Mouse (Mus musculus) adrenal gland, postnatal 4 days (tissue): ENCODE results near the gene Lsp1. TPM values are rescaled to one million over a fixed set of nuclear protein-coding genes. Genes with fewer than 3 reads are reported as not detected.

ENCODE experiments used
- DNase-seq, 2 experiments: peaks; one replicate each; pipeline ENCODE4 v3.0.0; 2021 to 2022; ENCODE audit warnings: low spot score in 2 of 2, mixed read lengths in 2 of 2
- total RNA-seq, 2 experiments: library from RNA; stranded (reverse); gene quantifications; 2 replicates each; pipeline ENCODE4 v1.2.3; 2021

The Lsp1 gene
- total RNA-seq, 2 experiments from 2014 or later, result 25.1 to 43.0 TPM

GRCm38 (mm10) chr7:142499010-142499721 lies 38.6 kb downstream of the Lsp1 start:
- no peak for DNase-seq

GRCm38 (mm10) chr7:142500032-142500431 lies 39.4 kb downstream of the Lsp1 start:
- no peak for DNase-seq

GRCm38 (mm10) chr7:142503206-142503605 lies 42.6 kb downstream of the Lsp1 start:
- no peak for DNase-seq

- no peak for DNase-seq
Observed at GRCm38 (mm10) chr7:142505942-142506341, 45.3 kb downstream of the Lsp1 start.

- no peak for DNase-seq
Observed at GRCm38 (mm10) chr7:142506501-142506900, 45.9 kb downstream of the Lsp1 start.

- no peak for DNase-seq
Observed at GRCm38 (mm10) chr7:142507453-142507852, 46.8 kb downstream of the Lsp1 start.

- DNase-seq, result no peak
Observed at GRCm38 (mm10) chr7:142509518-142509917, 48.9 kb downstream of the Lsp1 start.

- no peak for DNase-seq
Observed at GRCm38 (mm10) chr7:142510021-142510777, 49.6 kb downstream of the Lsp1 start.

- no peak for DNase-seq
Observed at GRCm38 (mm10) chr7:142514048-142514447, 53.4 kb downstream of the Lsp1 start.

GRCm38 (mm10) chr7:142516221-142516978 lies 55.8 kb downstream of the Lsp1 start:
- DNase-seq, result no peak

GRCm38 (mm10) chr7:142517531-142517930 lies 56.9 kb downstream of the Lsp1 start:
- DNase-seq, result no peak

- DNase-seq, result no peak
Observed at GRCm38 (mm10) chr7:142520331-142520730, 59.7 kb downstream of the Lsp1 start.

- no peak for DNase-seq
Observed at GRCm38 (mm10) chr7:142522352-142522751, 61.7 kb downstream of the Lsp1 start.

- DNase-seq, result no peak
Observed at GRCm38 (mm10) chr7:142523200-142523990, 62.8 kb downstream of the Lsp1 start.

GRCm38 (mm10) chr7:142525342-142526178 lies 65.0 kb downstream of the Lsp1 start:
- no peak for DNase-seq

GRCm38 (mm10) chr7:142529350-142529749 lies 68.7 kb downstream of the Lsp1 start:
- DNase-seq, result no peak

GRCm38 (mm10) chr7:142531973-142532521 lies 71.4 kb downstream of the Lsp1 start:
- no peak for DNase-seq

GRCm38 (mm10) chr7:142532671-142533058 lies 72.1 kb downstream of the Lsp1 start, which contains the start of gene Mrpl23:
TSS of gene Mrpl23 (plus strand) at chr7:142532686.
- peak in 1 of 2 experiments; percentile 18 for DNase-seq

GRCm38 (mm10) chr7:142533059-142533855 lies 72.6 kb downstream of the Lsp1 start:
- peak; percentile 67 to 78 for DNase-seq
